Mouse (Mus musculus) liver, embryonic 14.5 days (tissue): ENCODE measurements around the gene Mrps18a.

ENCODE experiments used
- CTCF ChIP-seq: IDR thresholded peaks from 2 replicates; pipeline ENCODE4 v1.5.1; 2016; ENCODE audit warnings: antibody characterized with exemption, low read depth, control low read depth
- EP300 ChIP-seq: IDR thresholded peaks from 2 replicates; pipeline ENCODE4 v1.6.1; 2016; ENCODE audit warnings: antibody characterized with exemption, low read depth

DNA sequence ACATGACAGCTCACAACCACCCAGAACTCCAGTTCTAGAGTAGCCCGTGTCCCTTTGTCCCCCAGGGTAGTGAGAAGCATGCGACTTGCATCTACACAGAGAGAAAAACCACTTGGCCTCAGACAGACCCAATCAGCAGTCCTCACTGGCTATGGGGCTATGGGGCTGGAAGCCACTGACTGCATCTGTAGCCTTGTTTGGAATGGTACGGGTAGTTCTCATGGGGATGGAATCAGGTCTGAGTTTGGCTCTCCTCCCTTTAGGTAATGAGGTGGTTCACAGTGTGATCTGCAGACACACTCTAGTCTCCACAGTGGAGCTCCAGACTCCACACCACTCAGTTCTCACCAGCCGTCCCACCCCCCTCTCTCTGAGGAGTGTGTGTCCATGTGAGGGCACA is 12.5 kb downstream of the Mrps18a start:
- TF ChIP-seq CTCF (no peak), EP300 (no peak)
